Mouse (Mus musculus) stomach, embryonic 16.5 days (tissue): ENCODE data around the gene Exosc8. TPM values are rescaled to one million over a fixed set of nuclear protein-coding genes. Genes with fewer than 3 reads are reported as not detected.
"Not testable (repeated sequence)": the region's sequence is repeated elsewhere in the genome, so short reads cannot be mapped to it uniquely, and the experiment has no call there.

Experiments
- ATAC-seq: fragments of 200-750 bp; cut with Nextera tagmentation; 2 replicates; pipeline ENCODE4 v1.8.0; 2017; ENCODE audit warnings: moderate number of reproducible peaks, moderate TSS enrichment; ENCODE audit not compliant: insufficient read depth, low FRiP score
- H3K27ac ChIP-seq: fragments of 300-500 bp; sonication (generic); 2 replicates; pipeline ENCODE4 v1.5.1; 2014; ENCODE audit warnings: low read length
- H3K27me3 ChIP-seq: fragments of 300-500 bp; sonication (generic); 2 replicates; pipeline ENCODE4 v1.6.1; 2014; ENCODE audit warnings: low read length, control low read depth, mixed read lengths; ENCODE audit not compliant: control insufficient read depth, insufficient read depth
- H3K36me3 ChIP-seq: fragments of 300-500 bp; sonication (generic); 2 replicates; pipeline ENCODE4 v1.6.1; 2014; ENCODE audit warnings: low read length; ENCODE audit not compliant: control insufficient read depth, insufficient read depth
- H3K4me1 ChIP-seq: fragments of 300-500 bp; sonication (generic); 2 replicates; pipeline ENCODE4 v1.6.1; 2014; ENCODE audit warnings: low read length, control low read depth, mixed read lengths; ENCODE audit not compliant: control insufficient read depth, insufficient read depth
- H3K4me2 ChIP-seq: fragments of 300-500 bp; sonication (generic); 2 replicates; pipeline ENCODE4 v1.6.1; 2014; ENCODE audit warnings: low read depth, low read length, mixed read lengths
- H3K4me3 ChIP-seq: fragments of 300-500 bp; sonication (generic); replicated peaks from 2 replicates; pipeline ENCODE4 v1.5.1; 2014; ENCODE audit warnings: mild to moderate bottlenecking, low read length
- H3K9ac ChIP-seq: fragments of 300-500 bp; sonication (generic); 2 replicates; pipeline ENCODE4 v1.6.1; 2014; ENCODE audit warnings: low read length
- H3K9me3 ChIP-seq: fragments of 300-500 bp; sonication (generic); replicated peaks from 2 replicates; pipeline ENCODE4 v1.6.1; 2016; ENCODE audit warnings: low read length, control low read depth; ENCODE audit not compliant: control insufficient read depth
- WGBS: fragments of 180-500 bp; shearing (Covaris S2); extraction: QIAGEN DNeasy Blood & Tissue Kit; methylation state at CpG from one replicate; pipeline ENCODE4 v1.1.7; 2014; 5-methylcytosine and 5-hydroxymethylcytosine counted together
- polyA plus RNA-seq: library from polyadenylated mRNA; unstranded; fragments of >200 nt; fragmentation: Nextera tagmentation; extraction: Ambion mirVana; gene quantifications from 2 replicates; pipeline ENCODE4 v1.2.1, GENCODE M21; 2015

Gene Exosc8
- 87.3 and 90.3 TPM in 2 replicates for polyA plus RNA-seq

- H3K9me3 ChIP-seq, result no peaks in the 10 kb centered on the region
- WGBS, result under 1% methylated on average over 64 of the region's 65 CpGs
These were observed at the start of gene Exosc8, which contains the start of gene Alg5 for GRCm38 (mm10) chr3:54735247-54736046. Gene Exosc8, minus strand, starts transcription at chr3:54735393. Gene Alg5, plus strand, starts transcription at chr3:54735539.

DNA sequence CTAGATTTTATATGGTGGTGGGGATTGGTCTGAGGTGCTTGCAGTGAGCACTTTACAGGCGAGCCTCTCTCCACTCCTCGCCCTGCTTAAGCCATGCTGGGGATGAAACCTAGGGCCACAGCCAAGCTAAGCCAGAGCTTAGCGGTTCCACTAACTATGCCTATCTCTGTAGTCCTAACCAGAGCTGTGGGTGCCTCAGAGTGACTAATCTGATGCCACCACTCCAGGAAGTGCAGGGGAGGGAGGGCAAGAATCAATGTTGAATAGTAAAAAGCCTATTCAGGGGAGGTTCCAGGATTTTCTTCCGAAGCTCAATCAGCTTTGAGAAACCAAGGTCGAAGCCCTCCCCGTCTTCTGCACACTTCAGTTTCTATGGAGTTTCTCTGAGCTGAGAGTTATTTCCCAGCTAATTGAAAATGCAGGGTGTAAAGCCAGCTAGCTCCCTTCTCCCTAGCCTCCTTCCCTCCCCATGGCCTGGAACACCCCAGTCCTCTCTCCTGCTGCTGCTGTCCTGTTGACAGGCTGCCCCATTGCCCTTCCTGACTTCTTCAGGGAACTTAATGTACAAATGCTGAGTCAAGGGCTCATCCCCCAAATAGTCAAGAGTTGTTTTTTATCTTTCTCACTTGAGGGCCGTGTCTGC is 40.9 kb upstream of the Exosc8 start:
- no peak overlapping the region for H3K4me2 ChIP-seq
- ATAC-seq, result 0 out of 2 replicates have a peak, but pooled peaks have one; percentile 37
- no peaks in the 10 kb centered on the region for H3K36me3 ChIP-seq
- H3K9me3 ChIP-seq, result peaks cover 5% of the 10 kb centered on the region; the same call in 1 of the 2 replicates
- no peaks in the 10 kb centered on the region for H3K27me3 ChIP-seq
- no peak overlapping the region for H3K27ac ChIP-seq
- 65% methylated on average over 7 of the region's 7 CpGs for WGBS
- H3K4me1 ChIP-seq, result 0 out of 2 replicates have a peak, but pooled peaks cover 3% of the 10 kb centered on the region
- no peak overlapping the region for H3K9ac ChIP-seq
- H3K4me3 ChIP-seq, result no peak overlapping the region

More at GRCm38 (mm10) chr3:54735247-54736046, at the start of gene Exosc8, which contains the start of gene Alg5:
- peak within 1 kb of the TSS; percentile 84 for H3K4me2 ChIP-seq
- peak within 1 kb of the TSS; percentile 100 for H3K27ac ChIP-seq
- peak within 1 kb of the TSS; percentile 97 for H3K9ac ChIP-seq
- no peaks in the 10 kb centered on the region for H3K27me3 ChIP-seq
- peak within 1 kb of the TSS; percentile 90 for H3K4me3 ChIP-seq
- H3K4me1 ChIP-seq, result peaks cover 19% of the 10 kb centered on the region; the same call in 1 of the 2 replicates
- H3K36me3 ChIP-seq, result peaks cover 5% of the 10 kb centered on the region
- ATAC-seq, result peak; percentile 90

- 86% methylated on average over 6 of the region's 6 CpGs for WGBS
- ATAC-seq, result no peak
- no peak overlapping the region for H3K4me2 ChIP-seq
These were observed 38.4 kb upstream of the Exosc8 start for GRCm38 (mm10) chr3:54773613-54774012.

DNA sequence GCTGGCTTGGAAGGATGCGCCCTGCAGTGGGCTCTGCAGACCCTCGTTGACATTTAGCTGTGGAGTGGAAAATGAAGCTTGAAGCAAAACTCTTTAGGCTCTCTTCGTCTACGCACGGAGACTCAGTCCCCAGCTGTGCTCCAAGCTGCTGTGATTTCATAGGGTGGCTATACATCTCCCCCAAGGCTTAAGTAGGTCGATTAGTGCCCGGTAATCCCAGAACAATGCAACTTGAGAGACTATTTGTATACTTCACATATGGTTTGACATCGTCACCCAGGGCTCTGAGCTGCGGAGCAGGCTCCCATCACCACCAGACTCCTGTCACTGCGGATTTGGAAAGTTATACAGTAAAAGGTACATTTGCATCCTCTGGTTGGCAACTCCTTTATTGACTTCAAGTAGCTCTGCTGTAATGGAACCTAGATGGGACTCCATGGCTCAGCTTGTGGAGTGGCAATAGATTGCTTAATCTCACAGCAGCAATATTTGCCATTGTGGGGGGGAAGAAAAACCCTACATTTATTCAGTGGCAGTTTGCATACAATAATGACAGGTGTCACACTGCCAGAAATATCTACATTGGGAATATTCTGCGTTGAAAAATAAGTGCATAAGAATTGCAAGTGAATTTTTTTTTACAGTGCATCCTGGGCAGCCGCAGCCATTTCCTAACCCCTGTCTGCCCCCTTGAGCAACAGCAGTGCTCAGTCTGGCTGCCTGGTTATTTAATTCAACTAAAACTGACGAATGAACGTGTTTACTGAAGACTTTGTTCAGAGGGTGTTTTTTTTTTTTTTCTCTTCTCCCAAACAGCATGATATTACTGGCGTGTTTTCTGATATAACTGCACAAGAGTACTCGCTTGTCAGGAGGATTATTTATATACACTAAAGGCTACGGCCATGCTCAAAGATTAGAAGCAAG is 34.4 kb upstream of the Exosc8 start:
- 57% methylated on average over 17 of the region's 17 CpGs for whole genome bisulfite sequencing
- no peak overlapping the region for H3K4me2 ChIP-seq
- peaks cover 8% of the 10 kb centered on the region for H3K4me1 ChIP-seq
- H3K27ac ChIP-seq, result no peak overlapping the region
- no peaks in the 10 kb centered on the region for H3K36me3 ChIP-seq
- no peak overlapping the region for H3K9ac ChIP-seq
- no peaks in the 10 kb centered on the region for H3K27me3 ChIP-seq
- no peak overlapping the region for H3K4me3 ChIP-seq
- H3K9me3 ChIP-seq, result peaks cover 5% of the 10 kb centered on the region; the same call in 1 of the 2 replicates
- ATAC-seq, result no peak

More at GRCm38 (mm10) chr3:54773613-54774012, 38.4 kb upstream of the Exosc8 start:
- Histone ChIP-seq H3K9me3 (peaks cover 5% of the 10 kb centered on the region; the same call in 1 of the 2 replicates), H3K36me3 (no peaks in the 10 kb centered on the region), H3K27ac (no peak overlapping the region), H3K27me3 (no peaks in the 10 kb centered on the region), H3K9ac (no peak overlapping the region), H3K4me3 (no peak overlapping the region), H3K4me1 (peaks cover 10% of the 10 kb centered on the region)

DNA sequence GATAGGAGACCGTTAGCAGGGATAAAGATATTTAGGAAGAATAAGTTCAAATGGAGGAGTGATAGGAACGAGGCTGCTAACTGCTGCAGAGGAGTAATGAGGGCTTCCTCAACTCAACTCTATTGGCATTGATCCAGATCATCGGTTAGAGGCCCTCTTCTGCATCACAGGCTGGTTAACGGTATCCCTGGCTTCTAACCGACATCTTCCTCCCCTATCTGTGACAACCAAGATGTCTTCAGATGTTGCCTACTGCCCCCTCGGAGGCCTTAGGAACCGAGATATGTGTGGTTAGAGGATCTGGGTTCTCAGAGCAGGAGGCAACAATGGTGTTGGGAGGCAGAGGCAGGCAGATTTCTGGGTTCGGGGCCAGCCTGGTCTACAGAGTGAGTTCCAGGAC is 33.4 kb upstream of the Exosc8 start:
- Histone ChIP-seq H3K9me3 (peaks cover 3% of the 10 kb centered on the region; the same call in 1 of the 2 replicates), H3K36me3 (no peaks in the 10 kb centered on the region), H3K4me1 (peaks cover 7% of the 10 kb centered on the region), H3K27me3 (no peaks in the 10 kb centered on the region), H3K9ac (no peak overlapping the region), H3K27ac (no peak overlapping the region), H3K4me2 (no peak overlapping the region), H3K4me3 (no peak overlapping the region)
- 82% methylated on average over 8 of the region's 8 CpGs for WGBS
- ATAC-seq, result no peak

DNA sequence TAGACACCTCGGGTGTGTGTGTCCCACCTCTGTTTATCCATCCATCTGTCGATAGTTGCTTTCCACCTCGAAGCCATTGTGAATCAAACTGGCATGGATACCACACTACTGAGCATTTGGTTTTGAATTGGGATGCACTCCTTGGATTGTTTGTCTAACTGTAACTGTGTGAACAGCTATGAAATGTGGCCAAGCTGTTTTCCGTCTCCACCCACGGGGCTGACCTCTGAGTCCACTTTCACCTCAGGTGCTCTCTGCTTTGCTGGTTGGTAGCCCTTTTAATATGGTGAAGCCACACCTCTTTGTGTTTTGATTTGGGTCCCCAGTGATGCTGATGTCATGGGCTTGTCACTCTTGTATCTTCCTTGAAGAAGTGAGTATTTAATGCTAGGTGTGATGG is 31.6 kb upstream of the Exosc8 start:
- Histone ChIP-seq H3K27me3 (no peaks in the 10 kb centered on the region), H3K4me3 (no peak overlapping the region), H3K27ac (peak overlapping the region; percentile 75; the same call in 1 of the 2 replicates), H3K9me3 (no peaks in the 10 kb centered on the region), H3K4me1 (peaks cover 7% of the 10 kb centered on the region), H3K36me3 (no peaks in the 10 kb centered on the region), H3K9ac (no peak overlapping the region), H3K4me2 (peak overlapping the region; percentile 27; the same call in 1 of the 2 replicates)
- no peak for ATAC-seq
- 63% methylated on average over 5 of the region's 5 CpGs for WGBS

DNA sequence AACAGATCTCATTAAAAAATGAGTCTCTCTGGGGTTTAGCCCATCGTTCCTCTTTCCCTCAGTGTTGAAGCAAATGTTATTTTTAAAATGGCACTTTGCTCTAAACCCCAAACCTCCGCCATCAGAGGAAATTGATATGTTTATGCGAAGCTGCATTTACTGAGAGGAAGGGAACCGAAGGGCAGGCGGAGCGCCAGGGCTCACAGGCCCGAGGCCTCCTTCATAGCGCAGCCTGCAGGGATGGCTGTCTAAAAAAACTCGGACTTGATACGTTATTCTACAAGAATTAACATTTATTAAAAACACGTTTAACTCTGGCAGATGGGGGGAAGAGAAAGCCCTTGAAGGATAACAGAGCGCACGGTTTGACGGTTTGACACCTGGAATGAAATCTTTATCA is 30.8 kb upstream of the Exosc8 start:
- peak; percentile 48; the same call in 1 of the 2 replicates for ATAC-seq
- Histone ChIP-seq H3K4me2 (peak overlapping the region; percentile 9; the same call in 1 of the 2 replicates), H3K9me3 (no peaks in the 10 kb centered on the region), H3K9ac (no peak overlapping the region; the same call in 1 of the 2 replicates), H3K27me3 (no peaks in the 10 kb centered on the region), H3K36me3 (no peaks in the 10 kb centered on the region), H3K4me1 (peaks cover 7% of the 10 kb centered on the region), H3K27ac (no peak overlapping the region; the same call in 1 of the 2 replicates), H3K4me3 (no peak overlapping the region)
- WGBS, result 40% methylated on average over 14 of the region's 14 CpGs

DNA sequence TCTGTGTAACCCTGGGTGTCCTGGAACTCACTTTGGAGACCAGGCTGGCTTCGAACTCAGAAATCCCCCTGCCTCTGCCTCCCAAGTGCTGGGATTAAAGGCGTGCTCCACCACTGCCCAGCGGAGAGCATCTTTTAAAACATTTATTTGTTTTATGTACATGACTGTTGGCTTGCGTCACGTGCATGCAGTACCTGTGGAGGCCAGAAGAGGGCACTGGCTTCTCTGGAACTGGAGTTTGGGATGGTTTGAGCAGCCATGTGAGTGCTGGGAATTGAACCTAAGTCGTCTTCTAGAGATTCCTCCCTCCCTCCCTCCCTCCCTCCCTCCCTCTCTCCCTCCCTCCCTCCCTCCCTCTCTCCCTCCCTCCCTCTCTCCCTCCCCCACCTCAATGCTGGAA is 30.3 kb upstream of the Exosc8 start:
- not testable (repeated sequence) for ATAC-seq, H3K9ac ChIP-seq, H3K4me3 ChIP-seq, H3K27me3 ChIP-seq, H3K9me3 ChIP-seq, H3K4me1 ChIP-seq, H3K4me2 ChIP-seq, H3K36me3 ChIP-seq
- WGBS, result 79% methylated on average over 6 of the region's 6 CpGs
- peak overlapping the region; percentile 52 for H3K27ac ChIP-seq
